Mouse (Mus musculus): ENCODE measurements around the gene Wdr20rt. TPM values are rescaled to one million over a fixed set of nuclear protein-coding genes. Genes with fewer than 3 reads are reported as not detected.
"Not testable (repeated sequence)": the region's sequence is repeated elsewhere in the genome, so short reads cannot be mapped to it uniquely, and the experiment has no call there.

Wdr20rt gene
- polyA plus RNA-seq, 1 experiment from 2014 or later = not detected

- H3K9me3 ChIP-seq (replicated peaks; ENCODE audit: control insufficient read depth, low read length) = no peaks in the 10 kb centered on the region
- H3K9ac ChIP-seq (replicated peaks; ENCODE audit: low read length) = no peak overlapping the region
- no peaks in the 10 kb centered on the region for H3K27me3 ChIP-seq (ENCODE audit: control insufficient read depth, insufficient read depth, low read length)
- no peak overlapping the region for H3K4me2 ChIP-seq (ENCODE audit: low read depth, low read length)
- ATAC-seq (replicated peaks; ENCODE audit: insufficient number of reproducible peaks, low FRiP score, low TSS enrichment, low read depth) = no peak
- H3K4me3 ChIP-seq (ENCODE audit: low read depth, low read length) = no peak overlapping the region
- no peak for DNase-seq (ENCODE audit: low spot score)
- H3K27ac ChIP-seq (replicated peaks; ENCODE audit: low read depth, low read length) = no peak overlapping the region
- H3K36me3 ChIP-seq (replicated peaks; ENCODE audit: control insufficient read depth, insufficient read depth, low read depth, low read length) = no peaks in the 10 kb centered on the region
- no peaks in the 10 kb centered on the region for H3K4me1 ChIP-seq (ENCODE audit: control insufficient read depth, insufficient read depth, low read length)
These were observed 3.7 kb downstream of the Wdr20rt start for GRCm38 (mm10) chr12:65229041-65229440.

GRCm38 (mm10) chr12:65232801-65233200, 7.5 kb downstream of the Wdr20rt start:
- H3K4me2 ChIP-seq (ENCODE audit: low read depth, low read length); ATAC-seq (replicated peaks; ENCODE audit: insufficient number of reproducible peaks, low FRiP score, low TSS enrichment, low read depth); H3K9ac ChIP-seq (replicated peaks; ENCODE audit: low read length); DNase-seq (ENCODE audit: low spot score); H3K27ac ChIP-seq (replicated peaks; ENCODE audit: low read depth, low read length); H3K4me3 ChIP-seq (ENCODE audit: low read depth, low read length); H3K27me3 ChIP-seq (ENCODE audit: control insufficient read depth, insufficient read depth, low read length); H3K4me1 ChIP-seq (ENCODE audit: control insufficient read depth, insufficient read depth, low read length); H3K9me3 ChIP-seq (replicated peaks; ENCODE audit: control insufficient read depth, low read length); H3K36me3 ChIP-seq (replicated peaks; ENCODE audit: control insufficient read depth, insufficient read depth, low read depth, low read length): not testable (repeated sequence)
- 83% methylated on average over 2 of the region's 2 CpGs for WGBS

- Histone ChIP-seq H3K4me3 (ENCODE audit: low read depth, low read length) (no peak overlapping the region), H3K9me3 (replicated peaks; ENCODE audit: control insufficient read depth, low read length) (no peaks in the 10 kb centered on the region), H3K36me3 (replicated peaks; ENCODE audit: control insufficient read depth, insufficient read depth, low read depth, low read length) (no peaks in the 10 kb centered on the region), H3K4me1 (ENCODE audit: control insufficient read depth, insufficient read depth, low read length) (no peaks in the 10 kb centered on the region), H3K9ac (replicated peaks; ENCODE audit: low read length) (no peak overlapping the region), H3K4me2 (ENCODE audit: low read depth, low read length) (no peak overlapping the region), H3K27ac (replicated peaks; ENCODE audit: low read depth, low read length) (no peak overlapping the region), H3K27me3 (ENCODE audit: control insufficient read depth, insufficient read depth, low read length) (no peaks in the 10 kb centered on the region)
- ATAC-seq (replicated peaks; ENCODE audit: insufficient number of reproducible peaks, low FRiP score, low TSS enrichment, low read depth) = no peak
- DNase-seq (ENCODE audit: low spot score) = no peak
- WGBS = 93% methylated on average over 10 of the region's 10 CpGs
These were observed 24.9 kb downstream of the Wdr20rt start for GRCm38 (mm10) chr12:65250116-65250738.

- H3K9ac ChIP-seq (replicated peaks; ENCODE audit: low read length) = no peak overlapping the region
- DNase-seq (ENCODE audit: low spot score) = no peak
These were observed 31.6 kb downstream of the Wdr20rt start for GRCm38 (mm10) chr12:65256887-65257286.

GRCm38 (mm10) chr12:65258212-65259138, 33.2 kb downstream of the Wdr20rt start:
- H3K36me3 ChIP-seq (replicated peaks; ENCODE audit: control insufficient read depth, insufficient read depth, low read depth, low read length) = no peaks in the 10 kb centered on the region
- H3K27ac ChIP-seq (replicated peaks; ENCODE audit: low read depth, low read length) = no peak overlapping the region
- no peaks in the 10 kb centered on the region for H3K27me3 ChIP-seq (ENCODE audit: control insufficient read depth, insufficient read depth, low read length)
- no peaks in the 10 kb centered on the region for H3K4me1 ChIP-seq (ENCODE audit: control insufficient read depth, insufficient read depth, low read length)
- ATAC-seq (replicated peaks; ENCODE audit: insufficient number of reproducible peaks, low FRiP score, low TSS enrichment, low read depth) (no peak), DNase-seq (ENCODE audit: low spot score) (peak; percentile 34)
- H3K9ac ChIP-seq (replicated peaks; ENCODE audit: low read length) = no peak overlapping the region
- H3K4me3 ChIP-seq (ENCODE audit: low read depth, low read length) = no peak overlapping the region
- 50% methylated on average over 19 of the region's 19 CpGs for WGBS
- H3K4me2 ChIP-seq (ENCODE audit: low read depth, low read length) = no peak overlapping the region
- H3K9me3 ChIP-seq (replicated peaks; ENCODE audit: control insufficient read depth, low read length) = no peaks in the 10 kb centered on the region

More at GRCm38 (mm10) chr12:65256887-65257286, 31.6 kb downstream of the Wdr20rt start:
- Histone ChIP-seq H3K27me3 (ENCODE audit: control insufficient read depth, insufficient read depth, low read length) (no peaks in the 10 kb centered on the region), H3K36me3 (replicated peaks; ENCODE audit: control insufficient read depth, insufficient read depth, low read depth, low read length) (no peaks in the 10 kb centered on the region), H3K4me2 (ENCODE audit: low read depth, low read length) (no peak overlapping the region), H3K4me1 (ENCODE audit: control insufficient read depth, insufficient read depth, low read length) (no peaks in the 10 kb centered on the region), H3K9me3 (replicated peaks; ENCODE audit: control insufficient read depth, low read length) (no peaks in the 10 kb centered on the region), H3K4me3 (ENCODE audit: low read depth, low read length) (no peak overlapping the region), H3K27ac (replicated peaks; ENCODE audit: low read depth, low read length) (no peak overlapping the region)
- ATAC-seq (replicated peaks; ENCODE audit: insufficient number of reproducible peaks, low FRiP score, low TSS enrichment, low read depth) = no peak

- Histone ChIP-seq H3K4me3 (ENCODE audit: low read depth, low read length) (no peak overlapping the region), H3K27me3 (ENCODE audit: control insufficient read depth, insufficient read depth, low read length) (no peaks in the 10 kb centered on the region), H3K9me3 (replicated peaks; ENCODE audit: control insufficient read depth, low read length) (no peaks in the 10 kb centered on the region), H3K4me1 (ENCODE audit: control insufficient read depth, insufficient read depth, low read length) (no peaks in the 10 kb centered on the region), H3K4me2 (ENCODE audit: low read depth, low read length) (no peak overlapping the region), H3K27ac (replicated peaks; ENCODE audit: low read depth, low read length) (no peak overlapping the region), H3K36me3 (replicated peaks; ENCODE audit: control insufficient read depth, insufficient read depth, low read depth, low read length) (no peaks in the 10 kb centered on the region), H3K9ac (replicated peaks; ENCODE audit: low read length) (no peak overlapping the region)
- WGBS = 72% methylated on average over 13 of the region's 13 CpGs
- DNase-seq (ENCODE audit: low spot score) = no peak
- ATAC-seq (replicated peaks; ENCODE audit: insufficient number of reproducible peaks, low FRiP score, low TSS enrichment, low read depth) = no peak
These were observed 34.1 kb downstream of the Wdr20rt start for GRCm38 (mm10) chr12:65259139-65260111.

GRCm38 (mm10) chr12:65268311-65268984, 43.1 kb downstream of the Wdr20rt start:
- no peak overlapping the region for H3K4me2 ChIP-seq (ENCODE audit: low read depth, low read length)
- H3K9ac ChIP-seq (replicated peaks; ENCODE audit: low read length) = no peak overlapping the region
- H3K9me3 ChIP-seq (replicated peaks; ENCODE audit: control insufficient read depth, low read length) = no peaks in the 10 kb centered on the region
- no peaks in the 10 kb centered on the region for H3K4me1 ChIP-seq (ENCODE audit: control insufficient read depth, insufficient read depth, low read length)
- no peak overlapping the region for H3K4me3 ChIP-seq (ENCODE audit: low read depth, low read length)
- H3K27me3 ChIP-seq (ENCODE audit: control insufficient read depth, insufficient read depth, low read length) = no peaks in the 10 kb centered on the region
- WGBS = 72% methylated on average over 5 of the region's 5 CpGs
- DNase-seq (ENCODE audit: low spot score) (no peak), ATAC-seq (replicated peaks; ENCODE audit: insufficient number of reproducible peaks, low FRiP score, low TSS enrichment, low read depth) (no peak)
- no peak overlapping the region for H3K27ac ChIP-seq (replicated peaks; ENCODE audit: low read depth, low read length)
- H3K36me3 ChIP-seq (replicated peaks; ENCODE audit: control insufficient read depth, insufficient read depth, low read depth, low read length) = no peaks in the 10 kb centered on the region

All from embryonic facial prominence, embryonic 11.5 days (tissue).